Mouse (Mus musculus) forebrain, embryonic 14.5 days (tissue): Measurements from ENCODE around the gene Hspa5. TPM values are rescaled to one million over a fixed set of nuclear protein-coding genes. Genes with fewer than 3 reads are reported as not detected.

Experiments
- ATAC-seq: fragments of 200-750 bp; cut with Nextera tagmentation; 2 replicates; pipeline ENCODE4 v1.8.0; 2017; ENCODE audit warnings: mild to moderate bottlenecking, moderate library complexity
- DNase-seq: peaks from one replicate; pipeline ENCODE4 v3.0.0-alpha.2; 2015; ENCODE audit warnings: low spot score
- H3K27ac ChIP-seq: fragments of 300-500 bp; sonication (generic); 2 replicates; pipeline ENCODE4 v1.5.1; 2014; ENCODE audit warnings: low read depth, mild to moderate bottlenecking, control low read depth, low read length, moderate library complexity
- H3K27me3 ChIP-seq: fragments of 300-500 bp; sonication (generic); replicated peaks from 2 replicates; pipeline ENCODE4 v1.6.1; 2014; ENCODE audit warnings: low read length, control low read depth, mixed read lengths; ENCODE audit not compliant: control insufficient read depth, insufficient read depth
- H3K36me3 ChIP-seq: fragments of 300-500 bp; sonication (generic); 2 replicates; pipeline ENCODE4 v1.6.1; 2014; ENCODE audit warnings: low read length, control low read depth; ENCODE audit not compliant: control insufficient read depth, insufficient read depth
- H3K4me1 ChIP-seq: fragments of 300-500 bp; sonication (generic); 2 replicates; pipeline ENCODE4 v1.6.1; 2014; ENCODE audit warnings: antibody characterized with exemption, low read length, control low read depth; ENCODE audit not compliant: control insufficient read depth, insufficient read depth
- H3K4me2 ChIP-seq: fragments of 300-500 bp; sonication (generic); 2 replicates; pipeline ENCODE4 v1.6.1; 2014; ENCODE audit warnings: mild to moderate bottlenecking, control low read depth, low read length
- H3K4me3 ChIP-seq: fragments of 300-500 bp; sonication (generic); 2 replicates; pipeline ENCODE4 v1.5.1; 2014; ENCODE audit warnings: low read depth, low read length, control low read depth
- H3K9ac ChIP-seq: fragments of 300-500 bp; sonication (generic); 2 replicates; pipeline ENCODE4 v1.6.1; 2014; ENCODE audit warnings: mild to moderate bottlenecking, low read length, control low read depth, moderate library complexity
- H3K9me3 ChIP-seq: fragments of 300-500 bp; sonication (generic); replicated peaks from 2 replicates; pipeline ENCODE4 v1.6.1; 2016; ENCODE audit warnings: low read length, control low read depth, mixed read lengths; ENCODE audit not compliant: control insufficient read depth
- WGBS: fragments of 180-500 bp; shearing (Covaris S2); extraction: QIAGEN DNeasy Blood & Tissue Kit; methylation state at CpG from one replicate; pipeline ENCODE4 v1.1.7; 2014; 5-methylcytosine and 5-hydroxymethylcytosine counted together
- polyA plus RNA-seq: library from polyadenylated mRNA; unstranded; fragments of >200 nt; fragmentation: Nextera tagmentation; extraction: Ambion mirVana; gene quantifications from 2 replicates; pipeline ENCODE4 v1.2.1, GENCODE M21; 2014

Gene Hspa5
- polyA plus RNA-seq, 1 experiment from 2014 or later: 384 TPM

DNA sequence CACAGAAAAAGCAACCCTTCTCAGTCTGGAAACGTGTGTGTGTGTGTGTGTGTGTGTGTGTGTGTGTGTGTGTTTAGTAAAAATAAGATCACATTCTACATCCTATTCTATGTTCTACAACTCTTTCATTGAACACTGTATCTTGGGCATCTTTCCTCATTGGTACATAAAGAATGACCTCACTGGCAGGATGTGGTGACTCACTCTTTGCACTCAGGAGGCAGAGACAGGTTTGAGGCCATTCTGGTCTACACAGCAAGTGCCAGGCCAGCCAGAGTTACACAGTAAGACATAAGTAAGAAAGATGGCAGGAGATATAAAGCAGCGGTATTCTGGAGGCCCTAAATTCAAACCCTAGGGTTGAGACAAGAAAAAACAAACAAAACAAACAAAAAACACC is 8.9 kb upstream of the Hspa5 start:
- no peak overlapping the region for H3K9ac ChIP-seq
- ATAC-seq (no peak), DNase-seq (no peak)
- no peak overlapping the region for H3K27ac ChIP-seq
- H3K9me3 ChIP-seq: no peaks in the 10 kb centered on the region
- 54% methylated on average over 2 of the region's 2 CpGs for WGBS
- H3K27me3 ChIP-seq: no peaks in the 10 kb centered on the region
- no peak overlapping the region for H3K4me2 ChIP-seq
- H3K4me1 ChIP-seq: no peaks in the 10 kb centered on the region
- no peaks in the 10 kb centered on the region for H3K36me3 ChIP-seq
- H3K4me3 ChIP-seq: no peak overlapping the region

DNA sequence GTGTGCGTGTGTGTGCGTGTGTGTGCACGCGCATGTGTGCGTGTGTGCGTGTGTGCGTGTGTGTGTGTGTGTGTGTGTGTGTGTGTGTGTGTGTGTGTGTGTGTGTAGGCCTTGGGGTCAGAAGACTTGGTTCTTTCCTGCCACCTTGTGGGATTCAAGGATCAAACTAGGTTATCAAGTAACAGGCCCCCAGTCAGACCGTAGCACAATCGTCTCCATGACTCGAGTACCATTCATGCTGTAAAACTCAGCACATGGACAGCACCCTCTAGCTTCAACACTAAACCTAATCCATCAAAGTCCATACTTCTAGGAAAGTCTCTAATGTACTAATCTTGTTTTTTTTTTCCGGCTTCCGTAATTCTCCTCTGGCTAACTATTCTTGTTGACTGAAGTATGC is 7.0 kb upstream of the Hspa5 start:
- no peak overlapping the region for H3K9ac ChIP-seq
- no peaks in the 10 kb centered on the region for H3K36me3 ChIP-seq
- H3K27ac ChIP-seq: no peak overlapping the region
- no peak overlapping the region for H3K4me2 ChIP-seq
- no peaks in the 10 kb centered on the region for H3K4me1 ChIP-seq
- no peak for DNase-seq
- ATAC-seq: no peak
- no peak overlapping the region for H3K4me3 ChIP-seq
- H3K27me3 ChIP-seq: no peaks in the 10 kb centered on the region
- 67% methylated on average over 12 of the region's 12 CpGs for WGBS
- H3K9me3 ChIP-seq: no peaks in the 10 kb centered on the region

DNA sequence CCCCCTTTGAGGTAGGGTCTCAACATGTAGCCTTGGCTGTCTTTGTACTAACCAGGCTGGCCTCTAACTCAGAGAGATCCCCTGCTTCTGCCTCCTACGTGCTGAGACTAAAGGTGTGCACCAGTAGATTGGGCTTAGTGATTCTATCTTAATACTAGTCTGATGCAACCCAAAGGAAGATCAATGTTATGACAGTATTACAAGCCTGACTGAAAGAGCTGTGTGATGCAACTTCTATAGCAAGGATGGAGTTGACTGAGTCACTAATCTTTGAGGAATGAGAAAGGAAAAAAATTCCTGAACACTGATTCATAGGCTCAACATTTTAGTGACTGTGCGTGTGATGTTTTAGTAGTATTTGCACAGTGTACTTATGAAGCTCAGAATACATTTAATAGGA is 1.7 kb upstream of the Hspa5 start:
- Histone ChIP-seq H3K4me3 (no peak overlapping the region), H3K36me3 (peaks cover 21% of the 10 kb centered on the region), H3K9ac (no peak overlapping the region), H3K4me1 (peaks cover 26% of the 10 kb centered on the region), H3K4me2 (no peak overlapping the region), H3K27me3 (no peaks in the 10 kb centered on the region), H3K27ac (no peak overlapping the region), H3K9me3 (no peaks in the 10 kb centered on the region)
- no peak for DNase-seq
- WGBS: 93% methylated on average over 2 of the region's 2 CpGs
- ATAC-seq: no peak

DNA sequence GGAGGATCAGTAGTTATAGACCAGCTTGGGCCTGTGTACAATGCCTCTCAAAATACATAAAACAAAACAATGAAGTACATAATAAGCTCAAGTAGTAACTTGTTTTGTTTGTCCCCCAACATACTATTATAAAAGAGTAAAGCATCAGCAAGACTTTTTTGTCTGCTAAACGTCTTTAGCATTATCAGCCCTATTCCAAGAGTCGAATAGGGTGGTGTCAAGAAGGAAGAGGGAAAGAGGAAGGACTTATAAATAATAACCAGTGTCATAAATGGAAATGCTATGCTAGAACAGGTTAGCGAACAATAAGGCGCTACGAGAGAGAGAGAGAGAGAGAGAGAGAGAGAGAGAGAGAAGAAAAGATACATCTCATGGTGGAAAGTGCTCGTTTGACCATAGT is 819 bp upstream of the Hspa5 start:
- no peaks in the 10 kb centered on the region for H3K27me3 ChIP-seq
- H3K36me3 ChIP-seq: peaks cover 30% of the 10 kb centered on the region
- ATAC-seq (no peak), DNase-seq (no peak)
- WGBS: 10% methylated on average over 6 of the region's 6 CpGs
- H3K9me3 ChIP-seq: no peaks in the 10 kb centered on the region
- H3K4me2 ChIP-seq: peak overlapping the region; percentile 55
- peak overlapping the region; percentile 82; the same call in 1 of the 2 replicates for H3K27ac ChIP-seq
- peaks cover 34% of the 10 kb centered on the region for H3K4me1 ChIP-seq
- H3K4me3 ChIP-seq: peak overlapping the region; percentile 64
- peak overlapping the region; percentile 78 for H3K9ac ChIP-seq

DNA sequence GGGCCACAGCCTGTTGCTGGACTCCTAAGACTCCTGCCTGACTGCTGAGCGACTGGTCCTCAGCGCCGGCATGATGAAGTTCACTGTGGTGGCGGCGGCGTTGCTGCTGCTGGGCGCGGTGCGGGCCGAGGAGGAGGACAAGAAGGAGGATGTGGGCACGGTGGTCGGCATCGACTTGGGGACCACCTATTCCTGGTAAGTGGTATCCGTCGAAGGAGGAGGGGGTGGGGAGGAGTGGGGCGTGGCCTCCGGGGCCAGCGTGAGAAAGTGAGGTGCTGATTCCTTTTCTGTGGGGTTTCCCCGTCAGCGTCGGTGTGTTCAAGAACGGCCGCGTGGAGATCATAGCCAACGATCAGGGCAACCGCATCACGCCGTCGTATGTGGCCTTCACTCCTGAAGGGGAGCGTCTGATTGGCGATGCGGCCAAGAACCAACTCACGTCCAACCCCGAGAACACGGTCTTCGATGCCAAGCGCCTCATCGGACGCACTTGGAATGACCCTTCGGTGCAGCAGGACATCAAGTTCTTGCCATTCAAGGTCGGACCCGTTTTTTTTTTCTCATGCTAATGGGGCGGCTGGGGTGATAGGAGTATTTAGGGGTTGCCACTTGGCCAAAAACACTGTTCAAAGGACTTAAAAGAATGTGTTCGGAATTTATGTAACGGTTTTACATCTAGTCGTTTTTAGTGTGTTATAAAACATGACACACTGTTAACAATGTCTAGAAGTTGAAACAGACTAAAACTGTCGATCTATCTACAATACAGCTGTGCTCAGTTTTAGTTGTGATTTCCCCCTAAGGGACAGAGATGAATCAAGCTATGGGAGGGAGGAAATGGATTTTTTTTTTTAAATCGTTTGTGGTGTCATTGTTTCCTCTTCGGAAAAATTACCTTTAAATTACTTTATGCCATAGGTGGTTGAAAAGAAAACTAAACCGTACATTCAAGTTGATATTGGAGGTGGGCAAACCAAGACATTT is 774 bp downstream of the Hspa5 start:
- WGBS: 4% methylated on average over 50 of the region's 50 CpGs
- ATAC-seq (peak; percentile 40), DNase-seq (peak; percentile 60)
- H3K27me3 ChIP-seq: no peaks in the 10 kb centered on the region
- peaks cover 47% of the 10 kb centered on the region for H3K4me1 ChIP-seq
- peak overlapping the region; percentile 87 for H3K4me3 ChIP-seq
- no peaks in the 10 kb centered on the region for H3K9me3 ChIP-seq
- H3K27ac ChIP-seq: peak overlapping the region; percentile 86
- peak overlapping the region; percentile 75 for H3K4me2 ChIP-seq
- H3K36me3 ChIP-seq: peaks cover 45% of the 10 kb centered on the region
- H3K9ac ChIP-seq: peak overlapping the region; percentile 96

DNA sequence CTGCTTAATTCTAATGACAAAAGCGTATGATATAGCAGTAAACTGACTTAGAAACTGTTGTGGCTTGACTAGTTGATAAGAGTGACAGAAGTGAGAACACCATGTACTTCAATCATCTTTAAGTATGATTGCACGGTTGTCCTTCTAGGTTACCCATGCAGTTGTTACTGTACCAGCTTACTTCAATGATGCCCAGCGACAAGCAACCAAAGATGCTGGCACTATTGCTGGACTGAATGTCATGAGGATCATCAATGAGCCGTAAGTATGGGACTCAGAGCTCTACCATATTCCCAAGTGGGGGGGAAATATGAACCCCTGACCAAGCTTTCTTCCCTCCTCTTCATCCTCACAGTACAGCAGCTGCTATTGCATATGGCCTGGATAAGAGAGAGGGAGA is 1.9 kb downstream of the Hspa5 start:
- Histone ChIP-seq H3K27me3 (no peaks in the 10 kb centered on the region), H3K9ac (no peak overlapping the region), H3K4me3 (peak overlapping the region; percentile 87), H3K9me3 (no peaks in the 10 kb centered on the region), H3K36me3 (peaks cover 56% of the 10 kb centered on the region), H3K4me1 (peaks cover 48% of the 10 kb centered on the region), H3K27ac (no peak overlapping the region), H3K4me2 (peak overlapping the region; percentile 75)
- ATAC-seq (no peak), DNase-seq (no peak)
- WGBS: 92% methylated on average over 4 of the region's 4 CpGs

DNA sequence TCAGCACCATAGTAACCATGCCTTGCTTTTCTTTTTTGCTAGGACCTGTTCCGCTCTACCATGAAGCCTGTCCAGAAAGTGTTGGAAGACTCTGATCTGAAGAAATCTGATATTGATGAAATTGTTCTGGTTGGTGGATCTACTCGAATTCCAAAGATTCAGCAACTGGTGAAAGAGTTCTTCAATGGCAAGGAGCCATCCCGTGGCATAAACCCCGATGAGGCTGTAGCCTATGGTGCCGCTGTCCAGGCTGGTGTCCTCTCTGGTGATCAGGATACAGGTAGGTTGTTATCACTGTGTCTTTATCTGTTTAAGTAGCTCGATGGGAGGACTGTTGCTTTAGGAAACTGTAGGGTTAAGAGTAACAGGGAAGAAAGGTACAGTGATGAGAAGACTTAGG is 2.7 kb downstream of the Hspa5 start:
- no peak for DNase-seq
- Histone ChIP-seq H3K9ac (no peak overlapping the region), H3K4me2 (peak overlapping the region; percentile 75), H3K4me1 (peaks cover 48% of the 10 kb centered on the region), H3K27me3 (no peaks in the 10 kb centered on the region), H3K9me3 (no peaks in the 10 kb centered on the region), H3K36me3 (peaks cover 63% of the 10 kb centered on the region), H3K27ac (no peak overlapping the region), H3K4me3 (0 out of 2 replicates have a peak overlapping the region, but pooled peaks have one; percentile 87)
- WGBS: 96% methylated on average over 6 of the region's 6 CpGs
- no peak for ATAC-seq

DNA sequence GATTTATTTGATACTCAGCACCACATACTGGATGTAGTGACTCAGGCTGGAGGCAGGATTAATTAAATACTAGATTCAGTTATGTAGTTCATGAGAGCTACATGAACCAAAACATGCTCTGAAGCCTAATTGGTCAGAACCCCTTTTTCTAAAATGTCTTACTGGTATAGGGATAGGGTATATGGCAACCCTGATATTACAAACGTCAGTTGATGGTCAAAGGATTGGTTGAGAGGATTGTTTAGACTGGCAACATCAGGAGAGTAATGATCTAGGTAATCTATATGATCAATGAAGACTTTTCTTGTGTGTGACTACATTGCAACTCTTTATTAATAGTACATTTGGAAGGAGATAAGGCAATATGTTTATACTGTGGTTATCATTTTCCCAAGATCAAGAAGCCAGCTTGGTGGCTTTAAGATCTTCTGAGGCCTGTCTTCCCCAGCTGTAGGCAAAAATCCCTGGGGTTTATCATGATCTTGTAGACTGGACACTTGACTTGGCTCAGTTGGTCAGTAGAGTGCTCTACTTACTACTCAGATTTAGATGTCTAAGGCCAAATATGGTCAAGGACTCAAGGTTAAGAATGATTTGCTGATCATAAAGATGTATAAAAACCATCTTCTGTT is 5.6 kb downstream of the Hspa5 start:
- H3K4me2 ChIP-seq: peak overlapping the region; percentile 12; the same call in 1 of the 2 replicates
- 69% methylated on average over 1 of the region's 1 CpGs for WGBS
- no peak overlapping the region for H3K4me3 ChIP-seq
- peaks cover 43% of the 10 kb centered on the region for H3K4me1 ChIP-seq
- DNase-seq (no peak), ATAC-seq (no peak)
- no peaks in the 10 kb centered on the region for H3K27me3 ChIP-seq
- H3K9ac ChIP-seq: no peak overlapping the region
- H3K9me3 ChIP-seq: no peaks in the 10 kb centered on the region
- H3K27ac ChIP-seq: no peak overlapping the region
- peaks cover 82% of the 10 kb centered on the region for H3K36me3 ChIP-seq
